Mouse (Mus musculus) bone marrow macrophage, adult 2 months (primary cell): ENCODE data around the gene Tcp10a. TPM values are rescaled to one million over a fixed set of nuclear protein-coding genes. Genes with fewer than 3 reads are reported as not detected.
"Not testable (repeated sequence)": the region's sequence is repeated elsewhere in the genome, so short reads cannot be mapped to it uniquely, and the experiment has no call there.

Source experiments
- H3K27ac ChIP-seq: 2 replicates; pipeline ENCODE4 v1.5.1; 2012; ENCODE audit warnings: low read depth, low read length; ENCODE audit not compliant: insufficient read depth
- H3K4me1 ChIP-seq: 2 replicates; pipeline ENCODE4 v1.6.1; 2012; ENCODE audit warnings: low read length; ENCODE audit not compliant: control insufficient read depth, insufficient read depth
- H3K4me3 ChIP-seq: 2 replicates; pipeline ENCODE4 v1.5.1; 2012; ENCODE audit warnings: mild to moderate bottlenecking, low read length, moderate library complexity; ENCODE audit not compliant: insufficient read depth
- polyA plus RNA-seq: library from polyadenylated mRNA; stranded (reverse); fragments of >200 nt; gene quantifications from 2 replicates; pipeline ENCODE4 v1.2.4, GENCODE M21; 2012; ENCODE audit not compliant: missing spikeins, insufficient read depth, insufficient read length

Gene Tcp10a
- polyA plus RNA-seq, 1 experiment: not detected

- not testable (repeated sequence) for H3K4me1 ChIP-seq, H3K27ac ChIP-seq, H3K4me3 ChIP-seq
Measured at GRCm38 (mm10) chr17:7348765-7349164, 24.3 kb downstream of the Tcp10a start.

GRCm38 (mm10) chr17:7352596-7352995 lies 28.1 kb downstream of the Tcp10a start, which contains the start of gene Ttll2:
Ttll2 (minus strand) TSS chr17:7352696.
- not testable (repeated sequence) for H3K4me3 ChIP-seq, H3K27ac ChIP-seq, H3K4me1 ChIP-seq

GRCm38 (mm10) chr17:7359806-7360205 lies 35.4 kb downstream of the Tcp10a start:
- not testable (repeated sequence) for H3K27ac ChIP-seq, H3K4me1 ChIP-seq, H3K4me3 ChIP-seq

- H3K4me1 ChIP-seq, H3K4me3 ChIP-seq, H3K27ac ChIP-seq: not testable (repeated sequence)
Measured at GRCm38 (mm10) chr17:7360749-7361465, 36.5 kb downstream of the Tcp10a start.

- H3K4me1 ChIP-seq, H3K4me3 ChIP-seq, H3K27ac ChIP-seq: not testable (repeated sequence)
Measured at GRCm38 (mm10) chr17:7365615-7366014, 41.2 kb downstream of the Tcp10a start.

- not testable (repeated sequence) for H3K4me3 ChIP-seq, H3K27ac ChIP-seq, H3K4me1 ChIP-seq
Measured at GRCm38 (mm10) chr17:7366265-7366664, 41.8 kb downstream of the Tcp10a start.

GRCm38 (mm10) chr17:7366676-7367374 lies 42.4 kb downstream of the Tcp10a start:
- H3K4me1 ChIP-seq, H3K27ac ChIP-seq, H3K4me3 ChIP-seq: not testable (repeated sequence)

GRCm38 (mm10) chr17:7369401-7369800 lies 45.0 kb downstream of the Tcp10a start:
- not testable (repeated sequence) for H3K4me3 ChIP-seq, H3K27ac ChIP-seq, H3K4me1 ChIP-seq

GRCm38 (mm10) chr17:7371879-7372278 lies 47.4 kb downstream of the Tcp10a start, which contains the start of gene Gm49630:
Gm49630 (minus strand) TSS chr17:7371979.
- H3K4me3 ChIP-seq, H3K4me1 ChIP-seq, H3K27ac ChIP-seq: not testable (repeated sequence)

GRCm38 (mm10) chr17:7376951-7377700 lies 52.7 kb downstream of the Tcp10a start:
- not testable (repeated sequence) for H3K4me3 ChIP-seq, H3K4me1 ChIP-seq, H3K27ac ChIP-seq

- H3K4me1 ChIP-seq, H3K27ac ChIP-seq, H3K4me3 ChIP-seq: not testable (repeated sequence)
Measured at GRCm38 (mm10) chr17:7377907-7378306, 53.5 kb downstream of the Tcp10a start.

- H3K27ac ChIP-seq, H3K4me1 ChIP-seq, H3K4me3 ChIP-seq: not testable (repeated sequence)
Measured at GRCm38 (mm10) chr17:7382711-7383110, 58.3 kb downstream of the Tcp10a start.

- not testable (repeated sequence) for H3K27ac ChIP-seq, H3K4me1 ChIP-seq
Measured at GRCm38 (mm10) chr17:7383167-7384143, 59.0 kb downstream of the Tcp10a start.

GRCm38 (mm10) chr17:7385364-7385763 lies 60.9 kb downstream of the Tcp10a start, which contains the start of gene Unc93a2:
Unc93a2 (minus strand) TSS chr17:7385464.
- H3K27ac ChIP-seq, H3K4me3 ChIP-seq, H3K4me1 ChIP-seq: not testable (repeated sequence)

More at GRCm38 (mm10) chr17:7383167-7384143, 59.0 kb downstream of the Tcp10a start:
- H3K4me3 ChIP-seq: not testable (repeated sequence)
